In genomic region chr8:92673101-92673500, GRCm38 (mm10) we compare ENCODE assay signal across 10 mouse cellular contexts. TPM values are rescaled to one million over a fixed set of nuclear protein-coding genes. Genes with fewer than 3 reads are reported as not detected.
DNase-seq lines count a peak whose midpoint lies in the region; ATAC-seq lines count a peak whose summit lies in the region.
"Had no signal": no experiment of that assay in that cellular context is flagged by ENCODE, and none has a peak within 500 bp of the region (broad histone marks: within the 10 kb centered on the region; RNA-seq: fewer than 3 reads in every experiment).

No protein-coding gene starts in this region.

- H3K9me3 ChIP-seq in heart, embryonic 15.5 days (replicated peaks) = no peaks in the 10 kb centered on the region
- no peaks in the 10 kb centered on the region for H3K9me3 ChIP-seq in embryonic facial prominence, embryonic 10.5 days
- no peaks in the 10 kb centered on the region for H3K9me3 ChIP-seq in hindbrain, embryonic 12.5 days (replicated peaks)
- H3K9me3 ChIP-seq in midbrain, embryonic 13.5 days = no peaks in the 10 kb centered on the region

- H3K4me2 ChIP-seq in heart, embryonic 15.5 days = peak overlapping the region; percentile 89
- peak overlapping the region; percentile 92 for H3K4me2 ChIP-seq in hindbrain, embryonic 12.5 days (replicated peaks)
- H3K4me2 ChIP-seq in midbrain, embryonic 13.5 days (replicated peaks) = peak overlapping the region; percentile 77

- H3K4me3 ChIP-seq in heart, embryonic 15.5 days = peak overlapping the region; percentile 52
- H3K4me3 ChIP-seq in embryonic facial prominence, embryonic 10.5 days = peak overlapping the region; percentile 59
- peak overlapping the region; percentile 46 for H3K4me3 ChIP-seq in hindbrain, embryonic 12.5 days
- peak overlapping the region; percentile 48 for H3K4me3 ChIP-seq in midbrain, embryonic 13.5 days (replicated peaks)

- DNase-seq in heart, postnatal 25 days (ENCODE audit: low spot score) = no peak
- DNase-seq in embryonic facial prominence, embryonic 10.5 days (ENCODE audit: low spot score) = no peak
- DNase-seq in spleen, adult 18-20 months = no peak
- DNase-seq in urinary bladder, postnatal 25 days (ENCODE audit: low spot score) = no peak
- no peak for DNase-seq in c-Kit-positive CD71-positive TER-119-positive erythroid progenitor cells, embryonic 14.5 days (ENCODE audit: low spot score)

- no peaks in the 10 kb centered on the region for H3K36me3 ChIP-seq in heart, embryonic 15.5 days
- H3K36me3 ChIP-seq in embryonic facial prominence, embryonic 10.5 days (replicated peaks) = no peaks in the 10 kb centered on the region
- H3K36me3 ChIP-seq in hindbrain, embryonic 12.5 days = no peaks in the 10 kb centered on the region
- no peaks in the 10 kb centered on the region for H3K36me3 ChIP-seq in midbrain, embryonic 13.5 days

- intact Hi-C loops in heart, postnatal 25 days (cut with DNase I) = no loop called here

- WGBS in heart, embryonic 15.5 days = 5% methylated on average over 11 of the region's 11 CpGs
- 3% methylated on average over 11 of the region's 11 CpGs for WGBS in embryonic facial prominence, embryonic 10.5 days
- WGBS in hindbrain, embryonic 12.5 days = 5% methylated on average over 11 of the region's 11 CpGs
- WGBS in midbrain, embryonic 13.5 days = 6% methylated on average over 11 of the region's 11 CpGs

- 0 out of 2 replicates have a peak overlapping the region, but pooled peaks have one; percentile 43 for H3K9ac ChIP-seq in heart, embryonic 15.5 days
- peak overlapping the region; percentile 42; the same call in 1 of the 2 replicates for H3K9ac ChIP-seq in hindbrain, embryonic 12.5 days
- 0 out of 2 replicates have a peak overlapping the region, but pooled peaks have one; percentile 50 for H3K9ac ChIP-seq in midbrain, embryonic 13.5 days (replicated peaks)

- ATAC-seq in heart, embryonic 15.5 days (replicated peaks; ENCODE audit: insufficient number of reproducible peaks, insufficient read depth, low FRiP score, low read depth) = no peak
- ATAC-seq in hindbrain, embryonic 12.5 days (ENCODE audit: low FRiP score) = no peak
- peak; percentile 9 for ATAC-seq in midbrain, embryonic 13.5 days

- no peak overlapping the region for H3K27ac ChIP-seq in heart, embryonic 15.5 days
- H3K27ac ChIP-seq in embryonic facial prominence, embryonic 10.5 days (replicated peaks) = no peak overlapping the region
- no peak overlapping the region for H3K27ac ChIP-seq in hindbrain, embryonic 12.5 days
- no peak overlapping the region for H3K27ac ChIP-seq in midbrain, embryonic 13.5 days
- H3K27ac ChIP-seq: macrophage had no signal

- H3K4me1 ChIP-seq in heart, embryonic 15.5 days (replicated peaks) = peaks cover 22% of the 10 kb centered on the region
- peaks cover 43% of the 10 kb centered on the region for H3K4me1 ChIP-seq in embryonic facial prominence, embryonic 10.5 days
- peaks cover 38% of the 10 kb centered on the region for H3K4me1 ChIP-seq in hindbrain, embryonic 12.5 days
- H3K4me1 ChIP-seq in midbrain, embryonic 13.5 days (replicated peaks) = peaks cover 56% of the 10 kb centered on the region

- peaks cover 88% of the 10 kb centered on the region for H3K27me3 ChIP-seq in heart, embryonic 15.5 days
- H3K27me3 ChIP-seq in embryonic facial prominence, embryonic 10.5 days (replicated peaks; ENCODE audit: low read depth, poor library complexity, severe bottlenecking) = peaks cover 100% of the 10 kb centered on the region
- H3K27me3 ChIP-seq in hindbrain, embryonic 12.5 days = peaks cover 72% of the 10 kb centered on the region
- H3K27me3 ChIP-seq in midbrain, embryonic 13.5 days = peaks cover 74% of the 10 kb centered on the region

RNA-seq across cellular contexts. Expression of gene Irx6, which starts 1.0 kb away (rescaled TPM):
- polyA plus RNA-seq in heart, embryonic 15.5 days (2015; fragmentation: Nextera tagmentation; extraction: Ambion mirVana) = 1.1 and 1.3 TPM in 2 replicates
- total RNA-seq in heart, postnatal 25 days (2021) = not detected
- 0.11 and 0.37 TPM in 2 replicates for polyA plus RNA-seq in embryonic facial prominence, embryonic 10.5 days (2016; fragmentation: Nextera tagmentation; extraction: Ambion mirVana)
- 2.0 and 3.2 TPM in 2 replicates for polyA plus RNA-seq in hindbrain, embryonic 12.5 days (2016; fragmentation: Nextera tagmentation; extraction: Ambion mirVana)
- 4.0 and 6.6 TPM in 2 replicates for polyA plus RNA-seq in midbrain, embryonic 13.5 days (2015; fragmentation: Nextera tagmentation; extraction: Ambion mirVana)
- total RNA-seq: adrenal gland, adult 8-10 months had no signal
- polyA plus RNA-seq: macrophage had no signal
